Mouse (Mus musculus): ENCODE measurements around the gene Phc1. TPM values are rescaled to one million over a fixed set of nuclear protein-coding genes. Genes with fewer than 3 reads are reported as not detected.

Phc1 gene
- polyA plus RNA-seq, 1 experiment, result 15.5 TPM

DNA sequence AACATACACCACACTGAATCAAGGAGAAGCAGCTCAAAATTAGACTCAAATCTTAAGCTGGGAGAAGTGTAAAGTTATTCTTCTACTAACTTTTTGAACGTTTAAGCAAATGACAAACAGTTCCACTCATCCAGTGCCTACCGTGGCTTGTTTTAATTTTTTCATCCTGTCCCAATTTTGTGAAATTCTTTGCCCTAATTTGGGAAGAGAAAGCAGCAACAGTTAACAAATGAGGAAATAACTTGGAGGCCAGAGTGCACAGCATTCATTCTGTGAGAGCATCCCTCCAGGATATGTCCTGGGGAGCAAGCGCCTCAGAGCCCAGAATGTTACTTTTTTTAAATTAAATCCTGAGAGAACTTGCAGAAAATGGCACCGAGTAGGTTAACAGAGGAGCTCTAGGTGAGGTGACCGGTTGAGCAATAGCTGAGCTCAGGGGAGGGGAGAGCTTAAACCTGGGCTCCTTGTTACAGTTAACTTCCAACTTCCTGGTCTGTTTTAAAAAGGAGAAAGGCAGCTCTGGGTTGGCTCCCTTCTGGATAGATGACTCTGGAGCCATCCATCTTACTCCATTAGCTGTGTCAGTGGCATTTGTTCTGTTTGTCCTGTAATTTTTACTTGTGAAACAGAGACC is 30.1 kb downstream of the Phc1 start:
- peaks cover 29% of the 10 kb centered on the region for H3K36me3 ChIP-seq (ENCODE audit: control insufficient read depth, insufficient read depth)
- H3K4me3 ChIP-seq, result peak overlapping the region; percentile 85
- no peaks in the 10 kb centered on the region for H3K27me3 ChIP-seq (ENCODE audit: control insufficient read depth, insufficient read depth, insufficient read length)
- no peak overlapping the region for H3ac ChIP-seq (ENCODE audit: control insufficient read depth, insufficient read length)
- peak overlapping the region; percentile 95 for H3K4me2 ChIP-seq (ENCODE audit: low read depth)
- H3K79me2 ChIP-seq (ENCODE audit: control insufficient read depth, insufficient read depth), result peaks cover 34% of the 10 kb centered on the region
- TF ChIP-seq MAX (IDR thresholded peaks at IDR 0.05; ENCODE audit: low read depth) (no peak), SRF (IDR thresholded peaks at IDR 0.05; ENCODE audit: control insufficient read depth, insufficient read length, low read depth) (no peak), MYOD1 (IDR thresholded peaks at IDR 0.05; ENCODE audit: control insufficient read depth in 1 of 3, insufficient read length in 2 of 3, low read depth in 2 of 3) (no peak), MYOG (IDR thresholded peaks at IDR 0.05; ENCODE audit: control insufficient read depth in 1 of 3, insufficient read depth in 1 of 3, insufficient read length in 2 of 3, low read depth in 2 of 3) (no peak), POLR2A (IDR thresholded peaks at IDR 0.05; ENCODE audit: insufficient read length, low read depth) (no peak), CEBPB (IDR thresholded peaks at IDR 0.05; ENCODE audit: insufficient read depth, poor library complexity, severe bottlenecking) (no peak), TCF12 (IDR thresholded peaks at IDR 0.05; ENCODE audit: insufficient read depth, poor library complexity, severe bottlenecking) (no peak), USF1 (IDR thresholded peaks at IDR 0.05; ENCODE audit: low read depth) (no peak), REST (IDR thresholded peaks at IDR 0.05; ENCODE audit: insufficient read depth, insufficient read length) (no peak), E2F4 (IDR thresholded peaks at IDR 0.05; ENCODE audit: insufficient read depth) (no peak), TCF3 (IDR thresholded peaks at IDR 0.05; ENCODE audit: insufficient read length, low read depth) (no peak)

DNA sequence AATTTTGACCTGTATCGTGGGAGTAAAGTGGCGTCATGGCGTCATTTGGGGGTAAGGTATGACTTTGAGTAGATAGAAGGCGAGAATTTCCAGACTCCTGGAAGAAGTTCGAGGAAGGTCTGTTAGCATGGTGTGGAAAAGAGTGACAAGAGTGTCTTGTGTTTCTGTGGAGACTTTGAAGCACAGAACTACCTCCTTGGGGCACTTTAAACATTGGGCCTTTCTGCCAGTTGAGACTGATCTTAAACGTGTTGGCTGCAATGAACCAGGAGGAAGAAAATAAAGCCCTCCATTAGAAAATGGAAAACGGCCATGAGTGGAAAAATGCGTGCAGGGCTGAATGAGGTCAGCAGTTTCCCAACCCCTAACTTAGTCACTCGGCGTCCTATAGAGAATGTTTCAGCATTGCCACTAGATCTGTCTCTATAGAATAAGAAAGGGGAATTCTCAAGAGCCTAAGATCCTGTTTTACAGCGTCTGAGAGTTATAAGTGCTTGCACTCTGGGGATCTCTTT is 30.9 kb downstream of the Phc1 start:
- H3K79me2 ChIP-seq (ENCODE audit: control insufficient read depth, insufficient read depth), result peaks cover 34% of the 10 kb centered on the region
- H3K27me3 ChIP-seq (ENCODE audit: control insufficient read depth, insufficient read depth, insufficient read length), result no peaks in the 10 kb centered on the region
- TF ChIP-seq MAX (IDR thresholded peaks at IDR 0.05; ENCODE audit: low read depth) (no peak), POLR2A (IDR thresholded peaks at IDR 0.05; ENCODE audit: insufficient read length, low read depth) (no peak), TCF3 (IDR thresholded peaks at IDR 0.05; ENCODE audit: insufficient read length, low read depth) (no peak), MYOD1 (IDR thresholded peaks at IDR 0.05; ENCODE audit: control insufficient read depth in 1 of 3, insufficient read length in 2 of 3, low read depth in 2 of 3) (no peak), E2F4 (IDR thresholded peaks at IDR 0.05; ENCODE audit: insufficient read depth) (no peak), TCF12 (IDR thresholded peaks at IDR 0.05; ENCODE audit: insufficient read depth, poor library complexity, severe bottlenecking) (no peak), USF1 (IDR thresholded peaks at IDR 0.05; ENCODE audit: low read depth) (no peak), REST (IDR thresholded peaks at IDR 0.05; ENCODE audit: insufficient read depth, insufficient read length) (no peak)
- H3ac ChIP-seq (ENCODE audit: control insufficient read depth, insufficient read length), result peak overlapping the region; percentile 90
- peak overlapping the region; percentile 95 for H3K4me2 ChIP-seq (ENCODE audit: low read depth)
- H3K4me3 ChIP-seq, result peak overlapping the region; percentile 85
- H3K36me3 ChIP-seq (ENCODE audit: control insufficient read depth, insufficient read depth), result peaks cover 28% of the 10 kb centered on the region

DNA sequence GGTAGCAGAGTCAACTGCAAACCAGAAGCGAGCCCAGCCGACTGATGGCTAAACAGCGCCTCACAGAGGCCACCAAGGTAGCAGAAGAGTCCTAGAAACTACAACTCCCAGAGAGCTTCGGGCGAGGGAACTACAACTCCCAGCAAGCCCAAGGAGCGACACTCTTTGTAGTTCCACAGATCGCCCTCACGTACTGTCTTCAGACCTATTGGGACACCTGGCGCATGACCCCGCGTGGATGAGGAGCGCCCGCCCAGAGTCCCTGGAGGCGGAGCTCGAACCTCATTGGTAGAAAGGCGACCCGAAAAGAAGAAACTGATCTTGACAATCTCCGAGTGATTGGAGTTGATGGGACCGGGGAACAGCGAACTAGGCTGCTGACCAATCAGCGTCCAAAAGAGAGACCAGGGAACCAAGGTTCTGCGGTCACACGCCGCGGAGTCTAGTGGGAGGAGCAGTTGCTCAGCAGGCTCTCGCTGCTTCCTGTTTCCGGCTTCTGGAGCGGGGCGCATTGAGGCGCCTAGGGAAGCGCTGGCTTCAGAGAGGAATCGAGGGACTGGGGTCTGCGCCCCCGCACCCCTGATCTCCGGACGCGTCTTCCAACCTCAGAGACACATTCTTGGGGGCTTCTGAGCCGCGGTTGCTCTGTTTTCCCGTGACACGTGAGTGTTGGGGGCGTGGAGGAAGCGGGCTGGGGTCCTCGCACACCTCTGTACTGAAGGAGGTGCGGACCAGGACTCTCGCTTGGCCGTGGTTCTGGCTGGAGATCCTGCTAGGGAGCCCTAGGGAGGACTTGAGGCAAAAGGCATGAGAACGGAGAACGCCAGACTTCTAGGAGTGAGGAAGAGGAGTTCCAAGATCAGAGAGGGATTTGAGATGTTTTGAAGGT is 31.6 kb downstream of the Phc1 start, which contains the start of gene M6pr:
TSS of gene M6pr (plus strand) at position 216 of the 889 bp plus-strand sequence.
- no peaks in the 10 kb centered on the region for H3K27me3 ChIP-seq (ENCODE audit: control insufficient read depth, insufficient read depth, insufficient read length)
- H3K79me2 ChIP-seq (ENCODE audit: control insufficient read depth, insufficient read depth), result peaks cover 34% of the 10 kb centered on the region
- no peak for TF ChIP-seq E2F4 (IDR thresholded peaks at IDR 0.05; ENCODE audit: insufficient read depth)
- TF ChIP-seq TCF3 (IDR thresholded peaks at IDR 0.05; ENCODE audit: insufficient read length, low read depth), result no peak
- TF ChIP-seq MYOG (IDR thresholded peaks at IDR 0.05; ENCODE audit: control insufficient read depth in 1 of 3, insufficient read depth in 1 of 3, insufficient read length in 2 of 3, low read depth in 2 of 3), result peak in 1 of 3 experiments; percentile 47
- peak; percentile 29 for TF ChIP-seq POLR2AphosphoS2 (IDR thresholded peaks at IDR 0.05; ENCODE audit: insufficient read length, low read depth)
- TF ChIP-seq MYOD1 (IDR thresholded peaks at IDR 0.05; ENCODE audit: control insufficient read depth in 1 of 3, insufficient read length in 2 of 3, low read depth in 2 of 3), result no peak
- no peak for TF ChIP-seq SRF (IDR thresholded peaks at IDR 0.05; ENCODE audit: control insufficient read depth, insufficient read length, low read depth)
- TF ChIP-seq POLR2A (IDR thresholded peaks at IDR 0.05; ENCODE audit: insufficient read length, low read depth), result peak; percentile 54
- TF ChIP-seq USF1 (IDR thresholded peaks at IDR 0.05; ENCODE audit: low read depth), result peak; percentile 30
- TF ChIP-seq CEBPB (IDR thresholded peaks at IDR 0.05; ENCODE audit: insufficient read depth, poor library complexity, severe bottlenecking), result no peak
- H3ac ChIP-seq (ENCODE audit: control insufficient read depth, insufficient read length), result peak within 1 kb of the TSS; percentile 90
- H3K4me2 ChIP-seq (ENCODE audit: low read depth), result peak within 1 kb of the TSS; percentile 95
- peaks cover 21% of the 10 kb centered on the region for H3K36me3 ChIP-seq (ENCODE audit: control insufficient read depth, insufficient read depth)
- peak within 1 kb of the TSS; percentile 85 for H3K4me3 ChIP-seq

DNA sequence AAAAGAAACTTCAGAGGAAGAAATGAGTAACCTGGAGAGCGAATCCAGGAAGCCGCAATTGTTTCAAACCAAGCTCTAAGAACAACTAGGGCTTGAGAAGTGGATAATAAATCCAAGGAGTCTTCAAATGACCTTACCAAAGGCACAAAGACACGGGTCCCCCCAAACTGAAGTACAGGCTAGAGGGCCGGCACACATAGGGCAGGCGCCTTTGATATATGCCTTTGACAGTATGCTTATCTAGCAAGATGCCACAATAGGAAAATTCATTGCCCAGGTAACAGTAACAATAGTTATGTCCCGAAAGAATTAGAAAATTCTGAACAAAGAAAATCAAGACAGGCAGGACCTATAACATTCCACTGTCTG is 32.2 kb downstream of the Phc1 start:
- Histone ChIP-seq H3K79me2 (ENCODE audit: control insufficient read depth, insufficient read depth) (peaks cover 34% of the 10 kb centered on the region), H3K27me3 (ENCODE audit: control insufficient read depth, insufficient read depth, insufficient read length) (no peaks in the 10 kb centered on the region), H3ac (ENCODE audit: control insufficient read depth, insufficient read length) (no peak overlapping the region), H3K36me3 (ENCODE audit: control insufficient read depth, insufficient read depth) (peaks cover 14% of the 10 kb centered on the region), H3K4me3 (peak overlapping the region; percentile 85), H3K4me2 (ENCODE audit: low read depth) (peak overlapping the region; percentile 35)
- TF ChIP-seq TCF12 (IDR thresholded peaks at IDR 0.05; ENCODE audit: insufficient read depth, poor library complexity, severe bottlenecking) (no peak), CEBPB (IDR thresholded peaks at IDR 0.05; ENCODE audit: insufficient read depth, poor library complexity, severe bottlenecking) (no peak), SRF (IDR thresholded peaks at IDR 0.05; ENCODE audit: control insufficient read depth, insufficient read length, low read depth) (no peak), POLR2A (IDR thresholded peaks at IDR 0.05; ENCODE audit: insufficient read length, low read depth) (no peak), MAX (IDR thresholded peaks at IDR 0.05; ENCODE audit: low read depth) (no peak), POLR2AphosphoS2 (IDR thresholded peaks at IDR 0.05; ENCODE audit: insufficient read length, low read depth) (no peak), USF1 (IDR thresholded peaks at IDR 0.05; ENCODE audit: low read depth) (no peak), MYOD1 (IDR thresholded peaks at IDR 0.05; ENCODE audit: control insufficient read depth in 1 of 3, insufficient read length in 2 of 3, low read depth in 2 of 3) (no peak), MYOG (IDR thresholded peaks at IDR 0.05; ENCODE audit: control insufficient read depth in 1 of 3, insufficient read depth in 1 of 3, insufficient read length in 2 of 3, low read depth in 2 of 3) (no peak), TCF3 (IDR thresholded peaks at IDR 0.05; ENCODE audit: insufficient read length, low read depth) (no peak), REST (IDR thresholded peaks at IDR 0.05; ENCODE audit: insufficient read depth, insufficient read length) (no peak), E2F4 (IDR thresholded peaks at IDR 0.05; ENCODE audit: insufficient read depth) (no peak)

All from myocyte (in vitro differentiated cells).